Mouse (Mus musculus): ENCODE results near the gene Gm5089. TPM values are rescaled to one million over a fixed set of nuclear protein-coding genes. Genes with fewer than 3 reads are reported as not detected.
A peak's percentile ranks its signal among the peaks of the same experiment; 100 is the strongest.

The Gm5089 gene
- polyA plus RNA-seq, 1 experiment from 2014 or later: not detected

GRCm38 (mm10) chr14:122485635-122486181 is 34.8 kb upstream of the Gm5089 start:
- no peaks in the 10 kb centered on the region for H3K36me3 ChIP-seq (ENCODE audit: control insufficient read depth, insufficient read depth, low read length)
- no peak for DNase-seq (ENCODE audit: low spot score)
- H3K4me3 ChIP-seq (ENCODE audit: low read depth, low read length): no peak overlapping the region
- H3K4me2 ChIP-seq: no peak overlapping the region
- ATAC-seq (replicated peaks; ENCODE audit: low FRiP score): no peak
- 4% methylated on average over 12 of the region's 12 CpGs for WGBS
- H3K27ac ChIP-seq (ENCODE audit: low read depth, low read length): no peak overlapping the region
- no peak overlapping the region for H3K9ac ChIP-seq (ENCODE audit: low read depth, low read length)
- no peaks in the 10 kb centered on the region for H3K9me3 ChIP-seq (ENCODE audit: control insufficient read depth, low read length)
- 0 out of 2 replicates have a peak, but pooled peaks cover 2% of the 10 kb centered on the region for H3K4me1 ChIP-seq (replicated peaks; ENCODE audit: control insufficient read depth, insufficient read depth, low read length)
- peaks cover 88% of the 10 kb centered on the region for H3K27me3 ChIP-seq (replicated peaks; ENCODE audit: control insufficient read depth, insufficient read depth, low read length)

GRCm38 (mm10) chr14:122484844-122485551 is 34.1 kb upstream of the Gm5089 start:
- DNase-seq (ENCODE audit: low spot score): no peak

GRCm38 (mm10) chr14:122484458-122484843 is 33.5 kb upstream of the Gm5089 start:
- no peak overlapping the region for H3K4me2 ChIP-seq
- no peaks in the 10 kb centered on the region for H3K36me3 ChIP-seq (ENCODE audit: control insufficient read depth, insufficient read depth, low read length)
- H3K27me3 ChIP-seq (replicated peaks; ENCODE audit: control insufficient read depth, insufficient read depth, low read length): peaks cover 87% of the 10 kb centered on the region
- H3K9me3 ChIP-seq (ENCODE audit: control insufficient read depth, low read length): no peaks in the 10 kb centered on the region
- no peak overlapping the region for H3K4me3 ChIP-seq (ENCODE audit: low read depth, low read length)
- H3K27ac ChIP-seq (ENCODE audit: low read depth, low read length): no peak overlapping the region
- H3K9ac ChIP-seq (ENCODE audit: low read depth, low read length): no peak overlapping the region
- no peaks in the 10 kb centered on the region for H3K4me1 ChIP-seq (replicated peaks; ENCODE audit: control insufficient read depth, insufficient read depth, low read length)
- ATAC-seq (replicated peaks; ENCODE audit: low FRiP score) (peak; percentile 23; the same call in 1 of the 2 replicates), DNase-seq (ENCODE audit: low spot score) (no peak)
- WGBS: 18% methylated on average over 2 of the region's 4 CpGs

More at GRCm38 (mm10) chr14:122484844-122485551, 34.1 kb upstream of the Gm5089 start:
- peaks cover 87% of the 10 kb centered on the region for H3K27me3 ChIP-seq (replicated peaks; ENCODE audit: control insufficient read depth, insufficient read depth, low read length)
- H3K9me3 ChIP-seq (ENCODE audit: control insufficient read depth, low read length): no peaks in the 10 kb centered on the region
- no peak overlapping the region for H3K4me2 ChIP-seq
- H3K36me3 ChIP-seq (ENCODE audit: control insufficient read depth, insufficient read depth, low read length): no peaks in the 10 kb centered on the region
- H3K4me1 ChIP-seq (replicated peaks; ENCODE audit: control insufficient read depth, insufficient read depth, low read length): no peaks in the 10 kb centered on the region
- no peak; the same call in 1 of the 2 replicates for ATAC-seq (replicated peaks; ENCODE audit: low FRiP score)
- no peak overlapping the region for H3K27ac ChIP-seq (ENCODE audit: low read depth, low read length)
- H3K9ac ChIP-seq (ENCODE audit: low read depth, low read length): no peak overlapping the region
- H3K4me3 ChIP-seq (ENCODE audit: low read depth, low read length): no peak overlapping the region
- WGBS: 1% methylated on average over 23 of the region's 24 CpGs

- Histone ChIP-seq H3K9me3 (ENCODE audit: control insufficient read depth, low read length) (no peaks in the 10 kb centered on the region), H3K27me3 (replicated peaks; ENCODE audit: control insufficient read depth, insufficient read depth, low read length) (peaks cover 88% of the 10 kb centered on the region), H3K27ac (ENCODE audit: low read depth, low read length) (no peak overlapping the region), H3K36me3 (ENCODE audit: control insufficient read depth, insufficient read depth, low read length) (no peaks in the 10 kb centered on the region), H3K9ac (ENCODE audit: low read depth, low read length) (no peak overlapping the region), H3K4me2 (no peak overlapping the region), H3K4me1 (replicated peaks; ENCODE audit: control insufficient read depth, insufficient read depth, low read length) (no peaks in the 10 kb centered on the region), H3K4me3 (ENCODE audit: low read depth, low read length) (no peak overlapping the region)
- no peak for DNase-seq (ENCODE audit: low spot score)
- WGBS: 4% methylated on average over 18 of the region's 18 CpGs
- ATAC-seq (replicated peaks; ENCODE audit: low FRiP score): peak; percentile 29; the same call in 1 of the 2 replicates
Measured at GRCm38 (mm10) chr14:122483556-122484421, 32.9 kb upstream of the Gm5089 start.

- ATAC-seq (replicated peaks; ENCODE audit: low FRiP score) (no peak), DNase-seq (ENCODE audit: low spot score) (no peak)
- Histone ChIP-seq H3K4me1 (replicated peaks; ENCODE audit: control insufficient read depth, insufficient read depth, low read length) (no peaks in the 10 kb centered on the region), H3K4me2 (no peak overlapping the region), H3K27ac (ENCODE audit: low read depth, low read length) (no peak overlapping the region), H3K4me3 (ENCODE audit: low read depth, low read length) (no peak overlapping the region), H3K9me3 (ENCODE audit: control insufficient read depth, low read length) (no peaks in the 10 kb centered on the region), H3K9ac (ENCODE audit: low read depth, low read length) (no peak overlapping the region), H3K36me3 (ENCODE audit: control insufficient read depth, insufficient read depth, low read length) (no peaks in the 10 kb centered on the region), H3K27me3 (replicated peaks; ENCODE audit: control insufficient read depth, insufficient read depth, low read length) (peaks cover 94% of the 10 kb centered on the region)
- WGBS: 4% methylated on average over 5 of the region's 5 CpGs
Measured at GRCm38 (mm10) chr14:122483024-122483385, 32.1 kb upstream of the Gm5089 start.

GRCm38 (mm10) chr14:122482081-122483023 is 31.4 kb upstream of the Gm5089 start:
- no peaks in the 10 kb centered on the region for H3K4me1 ChIP-seq (replicated peaks; ENCODE audit: control insufficient read depth, insufficient read depth, low read length)
- ATAC-seq (replicated peaks; ENCODE audit: low FRiP score): no peak
- H3K9ac ChIP-seq (ENCODE audit: low read depth, low read length): no peak overlapping the region
- no peak overlapping the region for H3K27ac ChIP-seq (ENCODE audit: low read depth, low read length)
- H3K4me3 ChIP-seq (ENCODE audit: low read depth, low read length): no peak overlapping the region
- H3K9me3 ChIP-seq (ENCODE audit: control insufficient read depth, low read length): no peaks in the 10 kb centered on the region
- peaks cover 96% of the 10 kb centered on the region for H3K27me3 ChIP-seq (replicated peaks; ENCODE audit: control insufficient read depth, insufficient read depth, low read length)
- no peak for DNase-seq (ENCODE audit: low spot score)
- no peaks in the 10 kb centered on the region for H3K36me3 ChIP-seq (ENCODE audit: control insufficient read depth, insufficient read depth, low read length)
- 2% methylated on average over 38 of the region's 38 CpGs for WGBS
- no peak overlapping the region for H3K4me2 ChIP-seq

GRCm38 (mm10) chr14:122481181-122481580 is 30.3 kb upstream of the Gm5089 start:
- Histone ChIP-seq H3K27me3 (replicated peaks; ENCODE audit: control insufficient read depth, insufficient read depth, low read length) (peaks cover 99% of the 10 kb centered on the region), H3K9me3 (ENCODE audit: control insufficient read depth, low read length) (no peaks in the 10 kb centered on the region), H3K27ac (ENCODE audit: low read depth, low read length) (no peak overlapping the region), H3K4me1 (replicated peaks; ENCODE audit: control insufficient read depth, insufficient read depth, low read length) (no peaks in the 10 kb centered on the region; the same call in 1 of the 2 replicates), H3K4me3 (ENCODE audit: low read depth, low read length) (no peak overlapping the region), H3K9ac (ENCODE audit: low read depth, low read length) (no peak overlapping the region), H3K4me2 (no peak overlapping the region), H3K36me3 (ENCODE audit: control insufficient read depth, insufficient read depth, low read length) (no peaks in the 10 kb centered on the region)
- DNase-seq (ENCODE audit: low spot score) (no peak), ATAC-seq (replicated peaks; ENCODE audit: low FRiP score) (no peak)
- 5% methylated on average over 15 of the region's 15 CpGs for WGBS

- H3K27me3 ChIP-seq (replicated peaks; ENCODE audit: control insufficient read depth, insufficient read depth, low read length): peaks cover 99% of the 10 kb centered on the region
- H3K4me3 ChIP-seq (ENCODE audit: low read depth, low read length): no peak overlapping the region
- no peak overlapping the region for H3K9ac ChIP-seq (ENCODE audit: low read depth, low read length)
- WGBS: 16% methylated on average over 2 of the region's 2 CpGs
- no peak overlapping the region for H3K4me2 ChIP-seq
- peaks cover 3% of the 10 kb centered on the region; the same call in 1 of the 2 replicates for H3K4me1 ChIP-seq (replicated peaks; ENCODE audit: control insufficient read depth, insufficient read depth, low read length)
- H3K36me3 ChIP-seq (ENCODE audit: control insufficient read depth, insufficient read depth, low read length): no peaks in the 10 kb centered on the region
- no peak overlapping the region for H3K27ac ChIP-seq (ENCODE audit: low read depth, low read length)
- no peaks in the 10 kb centered on the region for H3K9me3 ChIP-seq (ENCODE audit: control insufficient read depth, low read length)
- no peak for ATAC-seq (replicated peaks; ENCODE audit: low FRiP score)
- no peak for DNase-seq (ENCODE audit: low spot score)
Measured at GRCm38 (mm10) chr14:122480355-122480754, 29.4 kb upstream of the Gm5089 start.
